Mouse (Mus musculus): ENCODE results near the gene B230219D22Rik.
"Not testable (repeated sequence)": the region's sequence is repeated elsewhere in the genome, so short reads cannot be mapped to it uniquely, and the experiment has no call there.

B230219D22Rik gene

DNA sequence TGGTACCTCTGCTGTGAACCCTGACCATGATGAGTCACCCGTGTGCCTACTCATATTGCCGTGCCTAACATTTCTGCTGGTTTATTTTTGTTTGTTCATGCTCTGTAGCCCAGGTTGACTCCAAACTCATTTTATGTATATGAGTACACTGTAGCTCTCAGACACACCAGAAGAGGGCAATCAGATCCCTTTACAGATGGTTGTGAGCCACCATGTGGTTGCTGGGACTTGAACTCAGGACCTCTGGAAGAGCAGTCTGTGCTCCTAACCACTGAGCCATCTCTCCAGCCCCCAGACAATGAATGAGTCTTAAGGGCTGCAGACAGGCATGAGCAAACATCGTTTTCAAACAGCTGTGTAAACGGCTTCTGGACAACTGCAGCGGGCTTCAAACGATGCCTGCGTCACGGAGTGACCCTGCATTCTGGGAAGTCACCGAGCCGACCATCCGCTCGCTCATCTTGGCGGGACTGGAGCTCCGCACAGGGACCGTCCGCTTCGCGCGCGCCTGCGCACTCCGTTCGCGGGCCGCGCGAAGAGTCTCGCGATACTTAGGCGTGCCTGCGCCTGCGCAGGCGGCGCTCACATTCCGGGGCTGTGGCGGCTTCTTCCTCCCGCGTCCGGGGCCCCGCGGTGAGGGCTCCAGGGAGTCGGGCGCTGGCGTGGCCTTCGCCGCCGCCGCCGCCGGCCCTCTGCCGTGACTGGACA lies at the start of gene B230219D22Rik:
TSS of gene B230219D22Rik (plus strand) at position 590 of the 708 bp plus-strand sequence.
- peak; percentile 89 to 93 for DNase-seq

DNA sequence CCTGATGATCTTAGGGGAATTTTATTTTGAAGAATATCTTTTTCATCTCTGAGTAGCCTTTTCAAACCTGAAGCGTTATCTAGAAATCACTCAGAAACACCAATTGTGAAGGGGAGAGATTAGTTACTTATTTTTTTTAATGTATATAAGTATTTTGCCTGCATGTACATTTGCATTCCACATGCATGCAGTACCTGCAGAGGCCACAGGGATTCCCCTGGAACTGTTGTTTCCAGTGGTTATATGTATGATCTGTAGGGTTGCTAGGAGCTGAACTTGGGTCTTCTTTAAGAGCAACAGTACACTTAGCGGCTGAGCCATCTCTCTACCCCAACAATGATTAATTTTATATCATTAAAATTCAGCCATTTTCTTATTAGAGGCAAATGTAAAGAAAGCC lies 48.4 kb upstream of the B230219D22Rik start:
- peak; percentile 60 to 69 for DNase-seq

DNA sequence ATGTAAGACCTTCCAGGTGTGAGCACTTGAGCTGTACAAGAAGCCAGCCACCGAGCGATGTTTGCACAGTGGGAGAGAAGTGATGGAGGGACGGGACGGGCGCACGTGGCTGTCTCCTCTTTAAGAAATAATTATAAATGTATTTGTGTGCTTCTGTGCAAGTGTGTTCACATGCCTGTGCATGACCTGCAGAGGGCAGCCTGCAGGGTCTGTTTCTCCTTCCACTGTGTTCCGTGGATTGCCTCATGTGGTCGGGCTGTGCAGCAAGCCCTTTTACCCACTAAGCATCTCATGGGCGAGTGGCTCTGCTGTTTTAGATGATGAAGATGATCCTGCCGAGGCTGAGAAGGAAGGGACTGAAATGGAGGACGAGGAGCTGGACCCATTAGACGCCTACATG lies 42.8 kb upstream of the B230219D22Rik start:
- DNase-seq = no peak

DNA sequence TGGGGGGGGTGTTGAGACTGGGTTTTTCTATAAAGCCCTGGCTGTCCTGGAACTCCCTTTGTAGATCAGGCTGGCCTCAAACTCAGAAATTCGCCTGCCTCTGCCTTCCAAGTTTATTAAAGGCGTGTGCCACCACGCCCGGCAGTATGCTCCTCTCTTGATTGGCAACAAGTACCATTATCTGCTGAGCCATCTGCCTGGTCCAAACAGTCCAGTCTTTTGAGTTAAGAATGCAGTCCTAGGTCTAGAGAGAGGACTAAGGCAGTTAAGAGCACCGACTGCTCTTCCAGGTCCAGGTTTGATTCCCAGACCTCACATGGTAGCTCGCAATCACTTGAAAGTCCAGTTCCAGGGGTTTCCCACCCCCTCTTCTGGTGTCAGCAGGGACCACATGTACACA lies 41.9 kb upstream of the B230219D22Rik start:
- no peak for DNase-seq

DNA sequence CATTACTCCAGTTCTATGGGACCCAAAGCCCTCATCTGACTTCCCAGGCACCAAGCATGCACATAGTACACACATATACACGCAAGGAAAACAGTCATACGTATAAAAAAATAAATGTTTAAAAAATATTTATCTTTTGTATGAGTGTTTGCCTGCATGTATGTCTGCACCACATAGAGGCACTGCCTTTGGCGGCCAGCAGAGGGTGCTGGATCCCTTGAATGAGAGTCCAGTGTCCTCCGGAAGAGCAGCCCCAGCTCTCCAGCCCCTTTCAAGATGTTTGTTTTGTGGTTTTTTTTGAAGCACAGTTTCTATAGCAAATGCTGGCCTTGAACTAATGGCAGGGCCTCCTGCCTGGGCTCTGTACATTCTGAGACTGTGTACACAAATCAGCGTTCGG lies 24.4 kb upstream of the B230219D22Rik start:
- DNase-seq = peak; percentile 48 to 50

DNA sequence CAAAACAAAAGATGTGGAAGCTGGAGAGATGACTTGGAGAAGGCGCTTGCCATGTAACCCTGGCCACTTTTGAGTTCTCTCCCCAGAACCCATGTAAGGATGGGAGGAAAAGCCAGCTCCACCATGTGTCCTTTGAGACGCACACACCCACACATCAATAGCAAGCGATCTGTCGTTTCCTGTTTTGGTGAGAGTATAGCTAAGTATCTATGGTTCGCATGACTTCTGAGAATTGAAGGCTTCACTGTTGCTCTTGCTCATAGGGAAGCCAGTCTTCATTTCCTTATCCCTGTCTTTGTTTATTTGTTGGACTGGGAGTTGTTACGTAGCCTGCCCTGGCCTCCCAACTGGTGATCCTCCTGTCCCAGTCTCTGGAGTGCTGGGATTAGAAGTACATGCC lies 20.2 kb upstream of the B230219D22Rik start:
- no peak for DNase-seq

DNA sequence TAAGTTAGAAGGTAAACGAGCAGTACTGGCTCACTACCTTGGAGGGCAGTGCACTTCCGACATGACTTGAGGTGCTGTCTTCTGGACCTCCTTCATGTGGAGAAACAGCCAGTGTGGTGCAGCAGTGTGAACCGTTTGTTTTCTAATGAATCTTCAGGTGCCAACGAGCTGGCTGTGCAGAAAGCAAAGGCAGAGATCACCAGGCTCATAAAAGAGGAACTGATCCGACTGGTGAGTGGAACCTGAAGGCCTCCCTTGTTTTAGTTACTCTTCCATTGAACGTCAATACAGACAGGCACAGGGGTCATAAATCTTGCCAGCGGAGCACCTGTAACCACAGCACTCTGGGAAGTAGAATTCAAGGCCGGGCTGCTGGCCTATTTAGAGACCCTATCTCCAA lies 15.6 kb upstream of the B230219D22Rik start:
- peak; percentile 7 to 11 for DNase-seq

DNA sequence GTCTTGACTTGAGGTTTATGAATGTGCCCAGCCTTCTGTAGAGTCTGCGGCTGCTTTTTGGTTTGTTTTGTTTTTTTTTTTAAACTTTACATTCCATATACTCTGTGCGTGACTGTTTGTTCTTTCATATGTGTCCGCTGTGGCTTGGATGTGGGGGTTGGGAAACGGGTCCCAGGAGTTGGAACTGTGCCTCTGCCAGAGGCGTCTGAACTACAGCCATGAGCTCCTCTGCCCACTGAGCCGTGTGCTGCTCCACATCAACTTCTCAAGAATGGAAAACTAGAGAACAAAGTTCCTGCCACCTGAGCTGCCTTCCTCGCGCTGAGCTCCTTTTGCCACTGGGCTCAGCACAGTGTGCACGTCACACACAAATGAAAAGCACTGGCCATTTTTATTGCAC lies 10.7 kb upstream of the B230219D22Rik start:
- no peak for DNase-seq

DNA sequence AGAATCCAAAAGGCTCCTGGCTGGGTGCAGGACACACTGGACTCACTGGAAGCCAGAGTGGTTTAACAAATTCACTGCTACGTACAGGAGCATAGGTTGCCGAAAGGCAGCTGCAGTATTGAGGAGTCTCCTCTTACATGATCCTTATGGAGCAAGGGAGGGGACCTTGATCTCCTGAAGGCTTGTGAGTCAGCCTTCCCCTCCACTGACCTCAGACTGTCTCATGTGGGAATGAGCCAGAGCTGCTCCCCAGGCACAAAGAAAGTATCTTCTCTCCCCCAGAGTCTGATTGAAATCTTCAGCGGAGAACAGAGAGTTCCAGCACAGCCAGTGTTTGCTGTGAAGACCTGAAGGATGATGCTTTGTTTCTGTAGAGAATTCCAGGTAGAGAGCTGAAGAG lies 9.3 kb upstream of the B230219D22Rik start:
- no peak for DNase-seq

DNA sequence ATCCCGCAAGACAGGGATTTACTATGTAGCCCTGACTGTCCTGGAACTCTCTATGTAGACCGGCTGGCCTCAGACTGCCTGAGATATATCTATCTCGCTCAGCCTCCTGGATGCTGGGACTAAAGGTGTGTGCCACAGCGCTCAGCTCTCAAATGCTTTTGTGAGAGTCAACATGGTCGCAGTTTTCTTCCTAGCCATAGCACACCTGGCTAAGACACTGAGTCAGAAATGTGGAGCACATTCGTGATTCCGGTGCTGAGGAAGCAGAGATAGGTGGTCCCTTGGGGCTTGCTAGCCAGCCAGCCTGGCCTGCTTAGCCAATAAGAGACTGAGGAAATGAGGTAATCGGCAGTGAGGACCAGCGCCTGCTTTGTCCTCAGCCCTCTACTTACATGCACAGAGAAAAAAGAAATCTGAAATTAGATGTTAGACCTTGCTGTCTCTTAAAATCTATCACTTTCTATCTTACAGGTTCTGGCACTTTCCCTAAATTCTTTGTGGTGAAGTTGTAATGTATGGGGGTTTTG lies 6.8 kb upstream of the B230219D22Rik start:
- no peak for DNase-seq

DNA sequence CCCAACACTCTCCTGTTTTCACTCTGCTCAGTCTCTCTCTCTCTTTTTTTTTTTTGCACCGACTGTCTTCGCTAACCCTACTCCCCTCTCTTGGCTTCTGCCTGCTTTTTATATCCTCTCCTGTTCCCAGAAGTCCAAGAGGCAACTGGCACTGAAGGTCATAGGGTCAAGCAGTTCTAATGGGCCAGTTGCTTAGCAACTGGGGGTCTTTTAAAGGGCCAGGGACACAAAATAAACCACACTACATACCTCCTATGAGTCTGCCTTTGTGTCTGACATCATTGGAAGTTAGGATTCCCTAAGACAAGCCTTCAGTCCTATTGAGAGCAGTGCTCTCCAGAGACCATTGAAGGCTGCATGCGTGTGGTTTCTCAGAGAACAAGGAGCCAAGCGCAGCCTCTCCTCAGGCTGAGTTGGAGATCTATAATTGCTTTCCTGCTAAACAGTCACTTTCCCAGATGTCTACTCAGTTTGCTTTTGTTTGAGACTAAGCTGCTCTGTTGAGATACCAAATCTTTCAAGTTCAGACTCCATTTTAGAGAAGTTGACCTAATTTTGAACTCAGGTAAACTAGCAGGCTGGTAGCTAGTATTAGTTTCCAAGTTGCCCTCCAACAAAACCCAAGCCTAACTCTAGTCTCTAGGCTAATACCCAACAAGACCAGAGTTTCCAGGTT lies 4.9 kb upstream of the B230219D22Rik start:
- DNase-seq = no peak

DNA sequence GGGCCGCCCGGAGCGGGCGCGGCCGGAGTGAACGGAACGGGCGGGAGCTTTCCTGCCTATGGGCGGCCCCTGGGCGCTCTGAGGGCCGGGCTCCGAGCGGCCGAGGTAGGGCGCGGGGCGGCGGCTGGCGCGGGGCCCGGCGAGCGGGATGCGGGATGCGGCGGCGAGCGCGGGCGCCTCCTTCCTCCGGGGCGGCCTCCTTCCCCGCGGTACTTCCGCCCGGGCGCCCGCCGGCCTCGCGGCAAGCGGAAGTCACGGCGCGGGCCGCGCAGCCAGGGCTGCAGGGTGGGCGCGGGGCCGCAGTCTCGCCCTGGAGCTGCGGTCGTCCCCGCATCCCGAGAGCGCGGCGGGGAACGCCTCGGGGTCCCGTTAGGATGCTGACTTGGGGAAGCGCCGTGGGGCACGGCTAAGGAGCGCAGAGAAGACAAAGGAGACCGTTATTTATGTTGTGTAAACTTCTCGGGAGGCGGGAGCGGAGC lies 358 bp downstream of the B230219D22Rik start:
- peak in 1 of 2 experiments; percentile 64 for DNase-seq

DNA sequence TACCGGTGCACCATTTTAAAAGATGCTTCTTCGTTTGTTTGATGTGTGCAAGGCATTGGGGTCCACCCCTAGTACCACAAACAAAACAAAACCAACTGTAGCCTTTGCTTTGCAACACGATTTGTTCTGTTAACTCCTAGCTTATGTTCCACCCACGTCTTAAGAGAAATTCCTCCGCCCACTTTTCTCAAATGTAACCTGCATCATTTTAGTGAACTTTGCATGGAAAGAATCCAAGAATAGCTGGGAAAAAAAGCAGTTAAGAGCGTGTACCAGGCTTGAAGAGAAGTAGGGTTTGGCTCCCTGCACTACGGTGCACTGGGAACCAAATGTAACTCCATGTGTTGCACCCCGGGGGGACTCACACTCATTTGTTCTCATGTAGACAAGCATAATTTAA lies 1.2 kb downstream of the B230219D22Rik start:
- peak in 1 of 2 experiments; percentile 9 for DNase-seq

DNA sequence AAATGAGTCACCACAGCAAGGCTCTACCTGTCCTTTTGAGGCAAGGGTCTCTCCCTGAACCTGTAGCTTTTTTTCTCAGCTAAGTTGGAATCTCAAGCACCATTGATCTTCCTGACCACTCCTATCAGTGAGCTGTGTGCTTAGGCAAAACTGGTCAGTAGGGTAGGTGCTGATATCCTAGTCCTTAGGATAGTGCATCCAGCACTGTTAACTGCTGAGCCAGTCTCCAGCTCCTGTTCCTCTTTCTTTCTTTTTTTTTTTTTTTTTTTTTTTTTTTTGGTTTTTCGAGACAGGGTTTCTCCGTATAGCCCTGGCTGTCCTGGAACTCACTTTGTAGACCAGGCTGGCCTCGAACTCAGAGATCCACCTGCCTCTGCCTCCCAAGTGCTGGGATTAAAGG lies 3.1 kb downstream of the B230219D22Rik start:
- not testable (repeated sequence) for DNase-seq

DNA sequence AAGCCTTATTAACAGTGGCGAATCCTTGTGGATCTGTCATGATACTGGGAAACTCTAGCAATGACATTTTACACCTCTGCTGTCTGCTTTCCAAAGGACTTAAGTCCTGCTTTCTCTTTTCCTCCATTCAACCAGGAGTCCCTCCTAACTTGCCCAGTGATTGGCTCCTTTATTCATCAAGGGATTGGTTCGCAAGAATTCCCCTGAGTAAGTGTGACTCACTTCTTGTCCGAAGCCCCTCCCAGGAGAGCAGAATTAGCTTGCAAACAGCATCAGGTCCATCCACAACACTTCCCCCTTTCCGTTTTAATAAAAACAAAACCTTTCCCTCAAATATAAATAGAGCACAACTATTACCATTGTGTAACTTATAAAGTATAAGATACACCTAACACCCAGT lies 11.4 kb downstream of the B230219D22Rik start:
- DNase-seq = no peak

DNA sequence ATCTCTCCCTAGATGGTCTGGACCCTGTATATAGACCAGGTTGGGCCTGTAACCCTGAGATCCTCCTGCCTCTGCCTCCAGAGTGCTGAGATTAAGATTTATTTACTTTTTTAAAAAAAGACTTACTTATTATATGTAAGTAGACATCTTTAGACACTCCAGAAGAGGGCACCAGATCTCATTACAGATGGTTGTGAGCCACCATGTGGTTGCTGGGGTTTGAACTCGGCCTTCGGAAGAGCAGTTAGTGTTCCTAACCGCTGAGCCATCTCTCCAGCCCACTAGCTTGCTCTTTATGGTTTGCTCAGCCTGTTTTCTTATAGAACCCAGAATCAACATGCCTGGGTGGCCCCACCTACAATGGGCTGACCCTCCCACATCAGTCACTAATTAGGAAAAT lies 19.9 kb downstream of the B230219D22Rik start:
- DNase-seq = no peak

DNA sequence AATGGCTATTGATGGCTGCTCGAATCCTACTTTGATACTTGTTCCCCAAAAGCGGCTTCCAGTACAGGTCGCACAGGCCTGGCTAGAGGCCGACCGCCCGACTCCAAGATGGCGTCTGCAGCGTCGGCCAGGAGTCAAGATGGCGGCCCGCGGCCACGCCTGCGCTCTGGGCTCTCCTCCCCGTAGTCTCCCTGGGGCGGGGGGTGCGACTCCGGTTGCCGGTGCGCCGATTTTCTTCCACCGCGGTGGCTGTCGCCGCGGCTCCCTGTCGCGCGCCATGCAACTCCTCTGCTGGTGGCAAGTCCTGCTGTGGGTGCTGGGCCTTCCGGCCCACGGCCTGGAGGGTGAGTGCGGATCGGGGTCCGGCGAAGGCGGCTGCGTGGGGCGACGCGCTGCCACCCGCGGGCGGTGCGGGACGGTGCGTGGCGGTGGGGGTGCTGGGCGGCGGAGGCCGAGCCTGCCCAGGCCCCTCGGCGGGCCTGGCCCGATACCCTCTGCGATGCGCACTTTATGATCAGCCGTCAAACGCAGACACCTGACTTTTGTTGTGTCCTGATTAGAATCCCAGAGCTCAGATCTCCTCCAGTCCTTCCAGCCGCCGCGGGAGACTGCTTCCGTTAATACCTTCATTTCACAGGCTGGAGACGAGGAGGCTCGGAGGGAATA lies 21.7 kb downstream of the B230219D22Rik start, which contains the start of gene Txndc15:
TSS of gene Txndc15 (plus strand) at position 150 of the 666 bp plus-strand sequence.
- DNase-seq = peak; percentile 80 to 83

DNA sequence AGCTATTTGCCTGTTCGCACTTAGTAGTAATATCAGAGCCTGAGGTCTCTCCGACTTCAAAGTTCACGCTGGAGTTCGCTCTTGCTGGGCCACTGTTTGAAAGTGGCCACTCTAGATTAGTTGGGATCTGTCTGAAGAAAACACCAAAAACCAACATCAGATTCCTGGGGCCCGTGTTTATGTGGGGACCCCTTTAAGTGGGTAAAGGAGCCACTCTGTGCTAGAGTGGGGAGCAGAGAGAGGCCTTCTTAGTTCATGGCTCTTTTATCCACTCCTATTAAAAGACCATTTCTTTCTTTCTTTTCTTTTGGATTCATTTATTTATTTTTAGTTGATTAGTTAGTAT lies 22.2 kb downstream of the B230219D22Rik start:
- no peak for DNase-seq

DNA sequence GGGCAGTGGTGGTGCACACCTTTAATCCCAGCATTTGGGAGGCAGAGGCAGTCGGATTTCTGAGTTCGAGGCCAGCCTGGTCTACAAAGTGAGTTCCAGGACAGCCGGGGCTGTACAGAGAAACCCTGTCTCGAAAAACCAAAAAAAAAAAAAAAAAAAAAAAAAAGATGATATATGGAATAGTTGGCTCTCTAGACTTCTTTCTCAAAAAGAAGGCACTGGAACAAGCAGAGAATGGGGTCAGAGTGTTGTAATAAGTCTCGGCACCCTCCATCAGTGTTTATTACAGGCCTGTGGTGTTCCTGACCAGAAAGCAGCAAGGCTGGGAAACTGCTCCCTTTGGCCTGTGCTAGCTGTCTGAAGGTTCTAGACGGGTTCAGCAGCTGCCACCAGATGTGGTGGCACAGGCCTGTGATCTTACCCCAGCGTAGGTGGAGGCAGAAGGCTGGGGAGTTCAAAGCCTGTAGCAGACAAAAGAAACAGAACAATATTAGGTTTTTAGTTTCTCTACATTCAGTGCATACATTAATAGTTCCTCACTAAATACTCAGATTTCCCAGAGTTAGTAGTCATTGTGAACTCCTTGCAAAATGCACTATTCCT lies 23.1 kb downstream of the B230219D22Rik start:
- DNase-seq = no peak

DNA sequence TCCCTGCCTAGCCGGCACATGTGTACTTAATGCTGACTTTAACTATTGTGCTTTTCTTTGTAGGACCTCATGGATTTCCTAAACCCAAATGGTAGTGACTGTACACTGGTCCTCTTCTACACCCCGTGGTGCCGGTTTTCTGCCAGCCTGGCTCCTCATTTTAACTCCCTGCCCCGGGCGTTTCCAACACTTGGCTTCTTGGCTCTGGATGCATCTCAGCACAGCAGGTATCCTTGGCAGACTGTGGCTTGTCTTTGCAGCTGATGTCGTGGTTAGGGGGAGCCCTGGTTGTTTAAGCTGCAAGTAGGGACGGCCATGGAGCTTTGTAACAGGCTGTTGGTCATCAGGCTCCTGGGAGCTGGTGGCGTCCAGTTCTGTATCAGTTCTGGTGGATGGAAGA lies 28.6 kb downstream of the B230219D22Rik start:
- no peak for DNase-seq

DNA sequence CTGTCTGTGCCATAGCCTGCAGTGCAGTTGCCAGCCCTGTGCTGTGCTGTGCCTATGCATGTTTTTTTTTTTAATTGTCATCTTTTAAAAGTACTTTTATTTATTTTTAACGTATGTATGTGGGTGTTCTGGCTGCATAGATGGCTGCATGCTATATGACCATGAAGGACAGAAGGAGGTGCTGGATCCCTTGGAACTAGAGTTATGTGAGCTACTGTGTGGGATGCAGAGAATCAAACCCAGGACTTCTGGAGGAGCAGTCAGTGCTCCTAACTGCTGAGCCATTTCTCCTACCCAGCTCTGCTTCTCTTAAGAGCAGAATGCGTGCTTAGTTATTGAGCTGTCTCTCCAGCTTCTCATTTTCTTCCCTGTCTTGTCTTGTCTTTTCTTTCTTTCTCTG lies 29.1 kb downstream of the B230219D22Rik start:
- no peak for DNase-seq

DNA sequence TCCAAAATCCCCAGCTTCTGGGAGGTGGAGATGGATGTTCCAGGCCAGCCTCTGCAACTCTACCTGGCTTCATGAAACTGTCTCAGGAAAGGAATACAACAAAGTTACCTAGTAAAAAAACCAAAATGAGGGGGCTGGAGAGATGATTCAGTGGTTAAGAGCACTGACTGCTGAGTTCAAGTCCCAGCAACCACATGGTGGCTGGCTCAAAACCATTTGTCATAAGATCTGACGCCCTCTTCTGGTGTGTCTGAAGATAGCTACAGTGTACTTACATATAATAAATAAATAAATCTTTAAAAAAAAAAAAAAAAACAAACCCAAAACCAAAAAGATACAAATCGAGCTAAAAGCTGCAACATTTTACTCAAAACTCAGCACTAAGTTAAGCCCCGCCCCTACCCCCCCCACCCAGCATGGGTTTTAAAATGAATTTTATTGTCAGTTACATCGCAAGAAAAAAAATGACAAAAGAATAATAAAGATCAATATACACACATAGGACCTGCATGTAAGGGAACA lies 33.7 kb downstream of the B230219D22Rik start:
- peak; percentile 15 to 24 for DNase-seq
